Mouse (Mus musculus) embryo, embryonic 10.5 days (tissue): ENCODE results near the gene Efnb3.
A peak's percentile ranks its signal among the peaks of the same experiment; 100 is the strongest.

Experiments
- DNase-seq: peaks from one replicate; pipeline ENCODE4 v3.0.0-alpha.2; 2015; ENCODE audit warnings: low spot score

The Efnb3 gene

DNA sequence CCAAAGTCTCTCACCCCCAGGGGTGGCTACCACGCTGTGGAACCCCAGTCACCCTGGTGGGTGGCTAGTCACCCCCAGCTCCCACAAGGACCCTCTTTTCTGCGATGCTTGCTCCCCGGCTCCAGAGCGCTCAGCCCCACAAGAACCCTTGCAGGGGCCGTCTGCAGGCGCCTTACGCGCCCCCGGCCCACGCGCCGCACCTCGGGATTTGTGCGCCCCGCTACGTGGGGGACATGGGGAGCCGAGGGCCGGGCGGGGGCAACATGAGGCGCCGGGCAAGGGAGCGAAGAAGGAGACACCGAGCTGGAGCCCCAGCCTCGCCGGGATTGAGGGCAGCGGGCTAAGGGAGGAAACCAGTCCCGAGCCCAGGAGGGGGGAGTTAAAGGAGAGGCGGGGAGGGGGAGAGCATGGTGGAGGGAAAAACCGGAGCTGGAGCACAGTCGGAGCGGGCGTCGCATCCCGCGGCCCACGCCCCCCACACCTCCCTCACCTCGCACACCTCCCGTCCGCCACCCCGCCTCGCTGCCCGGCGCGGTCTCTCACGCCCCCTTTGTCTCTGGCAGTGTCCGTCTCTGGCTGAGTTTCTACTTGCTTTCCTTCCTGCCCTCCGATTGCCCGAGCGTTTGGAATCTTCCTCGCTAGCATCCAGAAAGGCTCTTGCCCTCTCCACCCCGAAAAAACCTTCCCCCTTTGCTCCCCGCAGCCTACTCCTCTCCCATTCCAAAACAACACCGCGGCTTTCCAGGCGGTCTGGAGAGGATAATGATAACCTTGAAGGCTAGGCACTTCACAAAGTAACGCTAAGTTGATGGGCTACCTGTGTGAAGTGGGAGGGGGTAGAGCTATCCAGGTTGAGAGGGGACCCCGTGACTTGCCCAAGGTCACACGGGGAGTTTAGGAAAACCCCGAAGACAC is at the start of gene Efnb3:
Efnb3 (minus strand) TSS at position 355 of the 915 bp plus-strand sequence.
- peak; percentile 90 for DNase-seq

DNA sequence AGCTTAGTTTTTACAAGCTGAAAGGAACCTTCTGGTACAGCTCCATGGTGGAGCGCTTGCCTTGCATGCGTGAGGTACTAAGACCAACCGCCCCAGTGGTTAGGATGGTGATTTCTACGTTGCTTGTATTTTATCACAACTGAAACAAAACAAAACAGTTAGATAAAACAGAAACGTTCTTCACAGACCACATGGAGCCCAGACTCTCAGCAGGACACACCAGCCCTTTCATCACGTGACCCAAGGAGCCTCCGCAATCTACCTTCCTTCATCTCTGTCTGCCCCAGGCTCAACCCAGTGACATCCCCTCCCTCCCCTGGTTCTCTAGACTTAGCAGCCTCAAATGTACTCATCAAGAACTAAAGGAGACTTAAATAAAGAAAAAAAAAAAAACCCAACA is 49.4 kb upstream of the Efnb3 start:
- DNase-seq = no peak

DNA sequence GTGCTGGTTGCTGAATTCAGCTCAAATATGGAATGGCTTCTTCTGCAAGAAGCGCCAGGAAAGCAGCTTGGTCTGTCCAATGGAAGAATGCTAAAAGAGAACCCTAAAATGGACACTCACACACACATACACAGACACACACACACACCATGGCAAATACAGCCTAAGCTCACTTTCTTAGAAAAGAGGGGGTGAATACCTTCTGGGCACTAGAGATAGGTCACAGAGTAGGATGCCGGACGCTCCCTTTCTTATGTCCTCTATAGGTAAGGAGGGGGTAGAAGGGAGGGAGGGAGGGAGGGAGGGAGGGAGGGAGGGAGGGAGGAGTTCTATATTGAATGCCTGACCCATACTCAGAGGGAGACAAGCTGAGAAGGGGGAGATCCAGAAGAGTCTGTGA is 48.5 kb upstream of the Efnb3 start:
- no peak for DNase-seq

DNA sequence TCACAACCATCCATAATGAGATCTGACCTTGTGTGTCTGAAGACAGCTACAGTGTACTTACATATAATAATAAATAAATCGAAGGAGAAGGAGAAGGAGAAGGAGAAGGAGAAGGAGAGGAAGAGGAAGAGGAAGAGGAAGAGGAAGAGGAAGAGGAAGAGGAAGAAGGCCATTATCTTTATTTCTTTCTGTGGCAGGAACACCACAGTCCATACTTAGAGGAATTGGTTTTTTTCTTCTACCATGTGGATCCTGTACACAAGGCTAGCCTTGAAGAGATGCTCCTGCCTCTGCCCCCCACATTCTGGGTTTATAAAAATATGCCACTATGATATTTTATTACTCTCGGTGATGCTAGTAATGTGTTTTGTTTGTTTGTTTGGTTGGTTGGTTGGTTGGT is 46.8 kb upstream of the Efnb3 start:
- no peak for DNase-seq

DNA sequence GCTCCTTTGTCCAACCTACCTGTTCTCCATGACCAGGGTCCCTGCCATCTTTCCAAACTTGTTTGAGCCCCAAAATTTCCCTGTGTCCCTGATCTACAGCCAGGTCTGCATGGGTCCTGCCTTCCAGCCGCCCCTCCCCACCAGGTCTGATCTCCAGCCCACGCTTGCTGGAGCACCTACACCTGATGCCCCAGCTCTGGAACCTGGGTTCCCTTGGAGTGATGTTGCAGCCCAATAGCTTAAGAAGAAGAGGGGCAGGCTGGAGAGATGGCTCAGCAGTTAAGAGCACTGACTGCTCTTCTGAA is 46.4 kb upstream of the Efnb3 start:
- DNase-seq = no peak

DNA sequence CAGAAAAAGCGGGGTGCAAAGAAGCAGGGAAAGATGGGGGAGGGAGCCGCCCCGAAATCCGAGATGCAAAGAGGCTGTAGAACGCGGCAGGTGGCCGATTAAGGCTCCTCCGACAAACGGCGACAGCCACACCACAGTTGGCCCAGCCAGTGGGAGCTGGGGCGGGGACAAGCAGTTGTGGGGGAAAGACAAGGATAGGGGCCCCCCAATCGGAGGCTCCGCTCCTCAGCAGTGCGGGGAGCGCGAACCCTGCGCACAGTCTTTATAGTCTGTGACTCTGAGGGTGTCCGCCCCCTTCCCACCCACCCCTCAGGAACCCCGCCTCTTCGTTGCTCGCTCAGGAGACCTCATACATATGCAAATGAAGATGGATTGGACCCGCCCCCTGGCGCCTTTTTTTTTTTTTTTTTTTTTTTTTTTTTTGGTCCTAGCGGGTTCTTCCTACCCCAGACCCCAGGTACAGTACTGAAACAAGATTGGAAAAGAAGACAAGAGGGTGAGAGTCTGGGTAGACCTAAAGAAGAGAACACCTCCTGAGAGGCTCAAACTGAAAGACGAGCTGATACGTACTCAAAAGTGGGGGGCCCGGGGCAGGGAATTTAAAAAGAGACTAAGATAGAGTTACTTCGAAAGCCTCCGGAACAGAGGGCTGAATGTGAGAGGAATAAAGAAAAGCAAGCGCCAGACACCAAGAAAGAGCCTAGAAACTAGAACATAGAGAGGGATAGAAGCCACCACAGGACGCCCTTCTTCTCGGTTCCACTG is 45.9 kb upstream of the Efnb3 start, which contains the start of gene Atp1b2:
Atp1b2 (minus strand) TSS at position 217 of the 765 bp plus-strand sequence.
- DNase-seq = peak; percentile 87

DNA sequence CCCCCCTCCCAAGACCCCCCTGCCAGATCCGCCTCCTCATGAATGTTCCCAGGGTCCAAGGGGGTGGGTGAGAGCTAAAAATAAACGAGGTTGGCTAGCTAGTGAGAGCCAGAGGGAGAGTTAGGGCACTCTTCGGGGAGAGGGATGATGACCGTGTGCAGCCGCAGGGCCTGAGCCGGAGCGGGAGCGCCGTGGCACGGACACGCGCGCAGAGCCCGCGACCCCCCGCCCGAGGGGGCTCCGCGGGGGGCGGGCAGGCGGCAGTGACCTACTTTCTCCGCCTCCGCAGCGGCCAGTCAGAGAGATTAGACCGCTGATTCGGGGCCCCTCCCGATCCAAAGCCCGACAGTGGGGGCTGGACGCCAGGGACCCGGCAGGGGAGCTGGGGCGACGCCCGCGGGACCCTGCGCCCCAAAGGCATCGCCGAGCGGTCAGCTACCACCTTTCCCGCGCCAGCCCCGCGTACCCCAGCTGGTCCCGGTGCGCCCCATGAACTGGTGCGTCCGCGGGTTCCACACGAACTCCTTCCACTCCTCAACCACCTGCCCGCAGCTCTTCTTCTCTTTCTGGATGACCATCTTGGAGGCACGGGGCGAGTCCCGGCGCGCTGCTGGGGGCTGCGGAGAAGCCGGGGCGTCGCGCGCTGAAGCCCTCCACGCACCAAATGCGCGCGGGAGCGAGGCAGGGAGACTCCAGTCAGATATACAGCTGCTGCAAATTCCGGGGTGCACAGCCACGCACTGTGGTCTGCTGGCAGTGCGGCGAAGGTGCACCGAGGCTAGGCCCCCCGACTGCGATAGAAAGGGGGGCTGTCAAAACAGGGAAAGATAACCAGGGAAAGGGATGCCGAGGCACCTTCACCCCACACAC is 45.0 kb upstream of the Efnb3 start:
- DNase-seq = peak; percentile 18

DNA sequence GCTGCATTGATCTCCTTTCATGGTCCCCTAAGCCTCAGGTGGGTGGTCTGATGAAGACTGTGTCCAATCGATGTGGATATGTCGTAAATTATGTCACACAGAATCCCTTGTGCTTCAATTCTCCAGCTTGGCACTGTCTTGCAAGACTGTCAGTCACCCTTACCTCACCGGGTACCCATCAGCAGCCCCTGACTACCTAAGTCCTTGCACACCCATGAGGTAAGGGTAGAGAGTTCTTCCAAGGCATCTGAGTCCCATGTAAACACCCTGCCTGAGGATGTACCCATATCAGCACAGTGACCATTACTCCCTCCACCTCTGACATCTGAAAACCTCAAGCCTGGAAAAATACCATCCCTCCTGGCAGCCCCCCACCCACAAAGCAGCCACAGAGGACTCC is 44.3 kb upstream of the Efnb3 start:
- peak; percentile 20 for DNase-seq

DNA sequence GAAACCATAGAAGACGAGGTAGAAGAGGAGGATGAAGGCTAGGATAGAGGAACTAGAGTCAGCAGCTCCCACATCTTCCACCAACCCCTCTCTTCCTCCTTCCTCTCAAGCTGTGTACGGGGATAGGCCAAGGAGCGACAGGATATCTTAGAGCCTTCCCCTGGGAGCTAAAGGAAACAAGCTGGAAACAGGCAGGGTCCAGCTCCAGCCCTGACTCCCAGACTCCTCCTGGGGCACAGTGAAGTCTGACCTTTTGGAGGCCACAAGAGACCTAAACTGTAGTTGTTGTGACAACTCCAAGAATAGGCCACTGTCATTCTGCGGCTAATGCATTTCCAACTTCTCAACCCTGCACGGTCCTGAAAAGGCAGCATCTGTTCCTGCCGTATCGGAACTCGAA is 43.5 kb upstream of the Efnb3 start:
- DNase-seq = no peak

DNA sequence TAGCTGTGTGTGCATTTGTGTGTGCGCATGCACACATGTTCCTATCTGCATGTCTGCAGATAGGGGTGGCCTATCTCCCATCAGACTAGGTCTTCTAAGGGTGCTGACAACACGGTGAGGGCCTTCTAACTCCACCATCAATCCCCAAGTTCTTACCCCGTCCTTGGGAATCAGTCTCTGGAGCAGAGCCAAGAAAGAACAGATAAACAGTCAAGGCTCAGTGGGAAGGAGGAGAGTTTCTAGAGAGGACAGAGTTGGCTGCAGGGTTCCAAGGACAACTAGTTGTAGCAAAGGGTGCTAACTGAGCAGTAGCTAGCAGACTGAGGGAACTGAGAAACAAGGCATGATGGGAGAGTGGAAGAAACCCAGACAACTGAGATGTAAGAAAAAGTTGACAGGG is 41.8 kb upstream of the Efnb3 start:
- DNase-seq = no peak

DNA sequence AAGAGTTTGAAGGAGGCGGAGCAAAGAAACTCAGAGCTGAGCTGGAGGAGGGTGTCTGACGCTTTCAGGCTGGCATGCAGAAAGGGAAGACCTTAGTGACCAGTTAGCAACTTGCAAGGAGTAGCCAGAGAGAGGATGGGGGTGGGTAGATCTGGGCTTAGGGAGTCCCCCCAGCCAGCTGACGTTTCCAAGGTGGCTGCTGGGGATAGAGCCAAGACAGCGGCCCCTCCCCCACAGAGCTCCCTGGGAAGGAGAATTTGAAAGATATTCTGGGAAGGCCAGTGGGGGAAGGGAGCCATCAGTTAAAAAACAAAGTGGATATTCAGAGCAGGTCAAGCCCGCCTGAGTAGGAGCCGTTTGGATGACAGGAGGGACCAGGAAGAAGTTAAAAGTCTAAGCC is 40.1 kb upstream of the Efnb3 start:
- peak; percentile 85 for DNase-seq

DNA sequence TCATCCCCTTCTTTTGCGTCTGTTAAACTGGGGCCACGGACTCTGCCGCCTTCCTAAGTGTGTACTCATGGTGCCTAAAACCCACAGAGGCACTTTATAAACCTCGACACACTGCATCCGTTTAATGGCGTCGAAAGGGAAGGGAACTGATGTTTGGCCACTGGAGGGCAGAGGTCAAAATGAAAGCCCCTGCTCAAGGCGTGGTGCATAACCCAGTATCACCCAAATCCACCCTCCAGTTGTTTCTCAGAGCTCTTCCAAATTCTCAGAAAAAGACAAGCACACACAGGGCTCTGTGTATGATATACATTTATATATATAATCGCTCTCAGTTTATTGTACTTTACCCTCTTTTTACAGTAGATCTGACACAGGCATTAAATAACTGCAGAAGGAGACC is 39.4 kb upstream of the Efnb3 start:
- peak; percentile 55 for DNase-seq

DNA sequence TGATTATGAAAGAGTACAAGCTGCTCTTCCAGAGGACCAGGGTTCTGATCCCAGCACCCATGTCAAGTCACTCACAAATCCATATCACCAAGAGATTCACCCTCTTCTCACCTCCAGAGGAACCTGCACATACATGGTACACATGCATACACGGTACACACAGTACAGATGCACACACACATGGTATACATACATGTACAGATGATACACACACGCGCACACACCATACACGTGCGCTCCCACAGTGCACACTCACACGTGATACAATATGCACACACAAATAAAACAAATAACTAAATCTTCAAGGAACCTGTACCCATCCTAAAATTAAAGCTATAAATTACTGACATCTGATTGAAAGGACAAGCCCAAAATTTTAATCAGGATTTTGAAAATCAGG is 34.8 kb upstream of the Efnb3 start:
- no peak for DNase-seq

DNA sequence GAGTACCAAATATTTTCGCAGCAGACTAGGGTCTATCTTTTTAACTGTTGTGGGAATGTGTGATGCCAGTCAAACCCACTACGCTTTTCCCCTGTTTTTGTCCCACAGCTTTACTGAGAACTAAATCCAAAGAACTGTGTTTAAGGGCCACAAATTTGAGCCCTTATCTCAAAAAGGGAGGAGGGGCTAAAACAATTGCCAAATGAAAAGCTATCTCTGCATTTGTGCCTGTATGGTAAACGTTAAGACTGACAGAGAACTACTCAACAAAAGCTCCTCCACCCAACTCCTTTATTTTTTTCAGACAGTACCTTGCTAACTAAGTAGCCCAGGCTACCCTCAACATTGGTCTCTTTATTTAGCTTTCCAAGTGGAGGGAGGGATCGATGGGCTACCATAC is 32.8 kb upstream of the Efnb3 start:
- no peak for DNase-seq

DNA sequence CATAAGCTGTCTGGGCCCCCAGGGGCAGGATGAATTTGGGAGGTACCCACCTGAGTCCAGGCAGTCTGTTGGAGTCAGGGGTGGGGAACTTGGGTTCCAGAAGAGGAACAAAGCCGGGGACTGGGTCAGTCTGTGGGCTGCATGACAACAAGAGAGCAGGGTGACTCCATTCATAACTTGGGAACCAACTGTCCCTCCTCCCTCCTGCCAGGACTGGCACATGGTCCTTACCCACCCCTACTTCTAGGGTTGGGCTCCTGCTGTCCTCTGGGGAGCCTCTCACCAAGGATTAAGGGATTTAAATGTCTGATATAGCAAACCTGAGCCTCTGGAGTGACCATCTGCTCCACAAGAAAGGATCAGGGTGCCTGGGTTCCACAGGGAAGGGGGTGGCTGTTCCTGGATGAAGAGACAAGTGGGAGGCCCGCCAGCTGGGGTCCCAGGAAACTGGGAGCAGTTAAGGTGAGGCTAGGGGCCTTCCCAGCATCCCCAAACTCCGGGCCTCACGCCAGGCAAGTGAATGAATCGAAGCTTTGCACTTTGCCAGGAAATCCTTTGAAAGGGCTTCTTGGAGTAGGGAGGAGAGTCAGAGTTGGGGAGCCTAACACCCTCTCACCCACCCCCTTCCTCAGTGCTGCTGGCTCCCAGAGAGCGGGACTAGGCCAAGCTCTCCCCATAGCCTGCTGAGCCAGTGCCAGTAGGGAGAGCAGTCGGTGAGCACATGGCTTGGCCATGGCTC is 32.1 kb upstream of the Efnb3 start:
- DNase-seq = no peak

DNA sequence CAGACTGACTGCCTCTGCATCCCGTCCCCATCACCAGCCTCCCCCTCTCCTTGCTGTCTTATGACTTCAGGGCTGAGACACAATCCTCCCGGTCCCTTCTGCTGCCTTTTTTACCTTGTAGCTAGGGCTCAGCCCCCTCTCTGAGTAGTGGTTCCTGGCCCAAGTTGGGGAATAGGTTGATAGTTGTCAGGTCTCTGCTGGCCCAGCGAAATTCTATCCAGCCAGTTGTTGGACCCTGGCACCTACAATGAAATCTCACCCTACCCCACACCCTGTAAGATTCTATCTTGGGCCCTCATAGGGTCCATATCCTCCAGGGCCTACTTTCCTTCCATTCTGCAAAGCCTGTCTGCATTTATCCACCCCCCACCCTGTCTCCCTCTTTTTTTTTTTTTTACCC is 31.4 kb upstream of the Efnb3 start:
- no peak for DNase-seq

DNA sequence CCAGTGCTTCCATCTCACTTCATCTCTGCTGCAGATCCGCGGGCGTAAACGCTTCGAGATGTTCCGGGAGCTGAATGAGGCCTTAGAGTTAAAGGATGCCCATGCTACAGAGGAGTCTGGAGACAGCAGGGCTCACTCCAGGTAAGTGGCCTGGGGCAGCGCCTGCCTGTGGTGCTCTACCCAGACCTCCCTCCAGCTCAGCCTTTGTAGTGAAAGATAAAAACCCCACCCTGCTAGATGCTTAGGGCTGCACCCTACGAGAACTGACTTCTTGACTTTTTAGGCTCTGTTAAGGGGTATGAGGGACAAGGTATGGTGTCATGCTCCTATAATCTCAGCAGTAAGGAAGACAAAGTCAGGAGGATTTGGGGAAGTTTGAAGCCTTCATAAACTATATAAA is 30.6 kb upstream of the Efnb3 start:
- no peak for DNase-seq

DNA sequence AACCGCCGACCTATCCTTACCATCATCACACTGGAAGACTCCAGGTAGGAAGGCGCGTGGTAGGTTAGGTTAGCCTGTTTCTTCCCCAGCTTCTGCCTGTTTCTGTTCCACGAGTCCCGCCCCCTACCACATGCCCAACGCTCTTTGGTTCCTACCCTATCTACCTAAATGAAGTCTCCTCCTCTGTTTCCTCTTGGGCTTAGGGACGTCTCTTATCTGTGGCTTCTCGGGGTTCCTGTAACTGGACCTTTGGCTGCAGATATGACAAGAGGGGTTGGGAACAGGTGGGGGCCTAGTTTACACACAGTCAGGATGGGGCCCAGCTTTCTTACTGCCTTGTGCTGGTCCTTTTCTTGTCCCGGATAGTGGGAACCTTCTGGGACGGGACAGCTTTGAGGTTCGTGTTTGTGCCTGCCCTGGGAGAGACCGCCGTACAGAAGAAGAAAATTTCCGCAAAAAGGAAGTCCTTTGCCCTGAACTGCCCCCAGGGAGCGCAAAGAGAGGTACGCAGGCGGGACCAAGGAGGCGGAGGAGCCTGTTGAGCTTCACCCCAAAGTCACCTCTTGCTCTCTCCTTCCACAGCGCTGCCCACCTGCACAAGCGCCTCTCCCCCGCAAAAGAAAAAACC is 29.3 kb upstream of the Efnb3 start:
- DNase-seq = no peak

DNA sequence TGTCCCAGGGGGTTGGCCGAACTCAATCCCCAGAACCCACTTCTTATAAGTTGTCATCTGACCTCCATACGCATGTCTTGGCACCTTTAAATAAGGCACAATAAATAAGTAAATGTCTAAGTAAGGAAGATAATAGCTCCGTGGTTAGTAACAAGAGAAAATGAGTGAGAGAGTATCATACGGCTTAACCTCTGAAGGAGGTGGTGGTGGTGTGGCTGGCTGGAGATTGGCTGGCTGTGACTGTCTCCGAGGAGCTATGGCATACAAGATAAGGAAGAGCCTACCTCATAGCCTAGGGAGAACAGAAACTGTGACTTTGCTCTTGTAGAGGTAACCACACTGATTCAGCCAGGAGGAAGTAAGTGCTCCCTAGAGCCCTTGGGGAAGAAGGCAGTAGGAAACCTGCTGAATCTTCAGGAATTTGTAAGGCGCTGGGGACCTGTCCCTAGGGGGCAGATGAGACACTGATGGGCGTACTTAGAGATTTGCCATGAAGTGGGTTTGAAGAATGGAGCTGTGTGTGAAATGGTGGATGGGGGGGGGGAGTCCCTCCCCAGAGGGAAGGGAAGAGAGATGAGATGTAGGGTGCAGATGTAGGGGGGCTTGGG is 25.8 kb upstream of the Efnb3 start:
- DNase-seq = no peak

DNA sequence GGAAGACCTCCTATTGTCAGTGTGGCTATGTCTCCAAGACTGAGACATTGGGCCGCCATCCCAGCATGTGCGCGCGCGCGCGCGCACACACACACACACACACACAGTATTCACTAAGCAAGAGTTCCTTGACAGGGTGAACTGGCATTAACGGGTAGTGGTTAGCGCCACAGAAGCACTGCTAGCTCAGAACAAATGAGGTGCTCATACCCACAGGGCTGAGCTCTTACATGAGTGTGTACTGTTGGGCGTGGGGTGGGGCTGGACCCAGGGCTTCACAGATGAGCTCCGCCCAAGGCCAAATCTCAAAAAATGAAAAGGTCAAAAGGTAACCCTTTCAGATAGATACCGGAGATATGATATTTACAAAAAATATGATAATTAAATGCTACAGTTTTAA is 24.9 kb upstream of the Efnb3 start:
- DNase-seq = no peak

DNA sequence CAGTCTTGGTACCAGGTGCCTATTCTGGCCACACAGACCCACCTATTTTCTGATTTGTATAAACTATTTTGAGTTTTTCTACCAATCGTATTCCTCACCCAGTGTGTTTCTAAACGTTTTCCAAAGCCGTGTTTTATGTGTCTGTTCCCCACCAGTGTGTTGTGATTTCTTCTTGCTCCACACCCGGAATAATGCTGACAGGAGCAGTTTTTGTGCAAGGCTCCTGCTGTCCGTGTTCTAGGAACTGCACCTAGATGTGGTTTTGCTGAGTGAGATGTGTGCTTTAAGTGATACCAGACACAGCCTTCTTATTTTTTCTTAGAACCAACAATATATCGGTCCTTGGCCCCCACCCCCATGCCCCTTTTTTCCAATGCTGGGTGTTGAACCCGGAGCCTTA is 24.0 kb upstream of the Efnb3 start:
- DNase-seq = no peak
